Mouse (Mus musculus) bone marrow macrophage, adult 2 months (primary cell): ENCODE measurements around the gene Pmm2.

ENCODE experiments used
- CTCF ChIP-seq: IDR thresholded peaks from 2 replicates; pipeline ENCODE4 v1.5.1; 2012; ENCODE audit warnings: low read depth, mild to moderate bottlenecking, low read length, moderate library complexity
- POLR2A ChIP-seq: IDR thresholded peaks from 2 replicates; pipeline ENCODE4 v1.6.1; 2012; ENCODE audit warnings: mild to moderate bottlenecking, low read depth, low read length, borderline replicate concordance

DNA sequence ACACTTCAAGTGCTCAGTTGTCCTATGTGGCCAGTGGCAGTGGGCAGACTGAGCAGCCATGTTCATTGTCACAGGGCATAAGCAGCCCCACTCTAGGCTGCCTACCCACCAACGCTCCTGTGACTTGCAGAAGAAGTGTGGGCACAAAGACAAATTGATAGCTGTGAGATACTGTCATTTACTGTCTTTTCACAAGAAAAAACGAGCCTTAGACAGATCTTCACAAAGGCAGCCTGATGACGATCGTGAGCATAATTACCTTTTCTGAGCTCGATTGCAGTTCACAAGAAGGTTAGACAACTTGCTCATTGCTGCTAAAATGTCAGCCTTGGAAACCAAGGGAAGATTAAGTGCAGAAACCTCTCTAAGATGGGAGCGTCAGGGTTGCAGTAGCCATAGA is 17.6 kb downstream of the Pmm2 start:
- TF ChIP-seq CTCF = no peak
- TF ChIP-seq POLR2A = no peak
